Mouse (Mus musculus) hindbrain, embryonic 12.5 days (tissue): ENCODE data around the gene Trat1. TPM values are rescaled to one million over a fixed set of nuclear protein-coding genes. Genes with fewer than 3 reads are reported as not detected.

Experiments
- ATAC-seq: fragments of 200-750 bp; cut with Nextera tagmentation; 2 replicates; pipeline ENCODE4 v1.8.0; 2017; ENCODE audit warnings: moderate TSS enrichment; ENCODE audit not compliant: low FRiP score
- H3K27ac ChIP-seq: fragments of 300-500 bp; sonication (generic); 2 replicates; pipeline ENCODE4 v1.5.1; 2016; ENCODE audit warnings: mild to moderate bottlenecking
- H3K27me3 ChIP-seq: fragments of 300-500 bp; sonication (generic); 2 replicates; pipeline ENCODE4 v1.6.1; 2016; ENCODE audit warnings: mild to moderate bottlenecking
- H3K36me3 ChIP-seq: fragments of 300-500 bp; sonication (generic); 2 replicates; pipeline ENCODE4 v1.6.1; 2016; ENCODE audit warnings: mild to moderate bottlenecking
- H3K4me1 ChIP-seq: fragments of 300-500 bp; sonication (generic); 2 replicates; pipeline ENCODE4 v1.6.1; 2016
- H3K4me2 ChIP-seq: fragments of 300-500 bp; sonication (generic); replicated peaks from 2 replicates; pipeline ENCODE4 v1.6.1; 2016; ENCODE audit warnings: mild to moderate bottlenecking
- H3K4me3 ChIP-seq: fragments of 300-500 bp; sonication (generic); 2 replicates; pipeline ENCODE4 v1.5.1; 2016; ENCODE audit warnings: mild to moderate bottlenecking
- H3K9ac ChIP-seq: fragments of 300-500 bp; sonication (generic); 2 replicates; pipeline ENCODE4 v1.6.1; 2016; ENCODE audit warnings: mild to moderate bottlenecking, moderate library complexity
- H3K9me3 ChIP-seq: fragments of 300-500 bp; sonication (generic); replicated peaks from 2 replicates; pipeline ENCODE4 v1.6.1; 2016; ENCODE audit warnings: mild to moderate bottlenecking
- WGBS: fragments of 180-500 bp; shearing (Covaris S2); methylation state at CpG from one replicate; pipeline ENCODE4 v1.1.7; 2016; 5-methylcytosine and 5-hydroxymethylcytosine counted together
- polyA plus RNA-seq: library from polyadenylated mRNA; unstranded; fragments of >200 nt; fragmentation: Nextera tagmentation; extraction: Ambion mirVana; gene quantifications from 2 replicates; pipeline ENCODE4 v1.2.1, GENCODE M21; 2016

Trat1 gene
- polyA plus RNA-seq = not detected in 2 replicates

- Histone ChIP-seq H3K4me1 (no peaks in the 10 kb centered on the region), H3K4me2 (no peak within 1 kb of the TSS), H3K9me3 (no peaks in the 10 kb centered on the region), H3K9ac (no peak within 1 kb of the TSS), H3K36me3 (no peaks in the 10 kb centered on the region), H3K4me3 (no peak within 1 kb of the TSS), H3K27ac (no peak within 1 kb of the TSS), H3K27me3 (no peaks in the 10 kb centered on the region)
- no peak for ATAC-seq
- 87% methylated on average over 3 of the region's 3 CpGs for WGBS
These were observed at the start of gene Trat1 for GRCm38 (mm10) chr16:48771971-48772445. Gene Trat1 (minus strand): TSS chr16:48772021.

GRCm38 (mm10) chr16:48818524-48818923, 46.7 kb upstream of the Trat1 start:
- WGBS = 93% methylated on average over 6 of the region's 6 CpGs

GRCm38 (mm10) chr16:48816695-48817094, 44.9 kb upstream of the Trat1 start, which contains the start of gene Retnlb:
Gene Retnlb (plus strand): TSS chr16:48816856.
- H3K27ac ChIP-seq = no peak within 1 kb of the TSS
- H3K4me1 ChIP-seq = no peaks in the 10 kb centered on the region
- H3K36me3 ChIP-seq = no peaks in the 10 kb centered on the region
- no peak for ATAC-seq
- H3K9ac ChIP-seq = no peak within 1 kb of the TSS
- no peak within 1 kb of the TSS for H3K4me2 ChIP-seq
- no peak within 1 kb of the TSS for H3K4me3 ChIP-seq
- H3K9me3 ChIP-seq = no peaks in the 10 kb centered on the region
- 100% methylated on average over 2 of the region's 2 CpGs for WGBS
- H3K27me3 ChIP-seq = no peaks in the 10 kb centered on the region

More at GRCm38 (mm10) chr16:48818524-48818923, 46.7 kb upstream of the Trat1 start:
- ATAC-seq = no peak
- Histone ChIP-seq H3K9me3 (no peaks in the 10 kb centered on the region), H3K27ac (no peak overlapping the region), H3K4me3 (no peak overlapping the region), H3K36me3 (no peaks in the 10 kb centered on the region), H3K4me2 (no peak overlapping the region), H3K27me3 (no peaks in the 10 kb centered on the region), H3K4me1 (no peaks in the 10 kb centered on the region), H3K9ac (no peak overlapping the region)

- WGBS = 84% methylated on average over 7 of the region's 7 CpGs
- H3K4me2 ChIP-seq = no peak overlapping the region
- H3K9me3 ChIP-seq = no peaks in the 10 kb centered on the region
These were observed 40.1 kb upstream of the Trat1 start for GRCm38 (mm10) chr16:48811881-48812436.

GRCm38 (mm10) chr16:48809374-48809773, 37.6 kb upstream of the Trat1 start:
- Histone ChIP-seq H3K4me2 (no peak overlapping the region), H3K9me3 (no peaks in the 10 kb centered on the region), H3K36me3 (no peaks in the 10 kb centered on the region), H3K27me3 (no peaks in the 10 kb centered on the region), H3K9ac (no peak overlapping the region), H3K4me1 (no peaks in the 10 kb centered on the region), H3K4me3 (no peak overlapping the region), H3K27ac (no peak overlapping the region)
- no peak for ATAC-seq
- 65% methylated on average over 2 of the region's 2 CpGs for WGBS

More at GRCm38 (mm10) chr16:48811881-48812436, 40.1 kb upstream of the Trat1 start:
- Histone ChIP-seq H3K4me1 (no peaks in the 10 kb centered on the region), H3K4me3 (no peak overlapping the region), H3K9ac (no peak overlapping the region), H3K36me3 (no peaks in the 10 kb centered on the region), H3K27me3 (no peaks in the 10 kb centered on the region), H3K27ac (no peak overlapping the region)
- no peak for ATAC-seq

- H3K4me3 ChIP-seq = no peak overlapping the region
- ATAC-seq = no peak
These were observed 34.7 kb upstream of the Trat1 start for GRCm38 (mm10) chr16:48806521-48806920.

GRCm38 (mm10) chr16:48805412-48805811, 33.6 kb upstream of the Trat1 start:
- ATAC-seq = no peak
- Histone ChIP-seq H3K4me3 (no peak overlapping the region), H3K4me1 (no peaks in the 10 kb centered on the region), H3K36me3 (no peaks in the 10 kb centered on the region), H3K27me3 (no peaks in the 10 kb centered on the region), H3K27ac (no peak overlapping the region), H3K9ac (no peak overlapping the region), H3K9me3 (no peaks in the 10 kb centered on the region), H3K4me2 (no peak overlapping the region)
- 96% methylated on average over 1 of the region's 1 CpGs for WGBS

More at GRCm38 (mm10) chr16:48806521-48806920, 34.7 kb upstream of the Trat1 start:
- H3K4me1 ChIP-seq = no peaks in the 10 kb centered on the region
- no peaks in the 10 kb centered on the region for H3K36me3 ChIP-seq
- H3K27me3 ChIP-seq = no peaks in the 10 kb centered on the region
- no peak overlapping the region for H3K27ac ChIP-seq
- no peaks in the 10 kb centered on the region for H3K9me3 ChIP-seq
- H3K9ac ChIP-seq = no peak overlapping the region
- WGBS = 84% methylated on average over 1 of the region's 1 CpGs
- no peak overlapping the region for H3K4me2 ChIP-seq

- Histone ChIP-seq H3K9me3 (no peaks in the 10 kb centered on the region), H3K27ac (no peak overlapping the region), H3K36me3 (no peaks in the 10 kb centered on the region), H3K9ac (no peak overlapping the region), H3K4me2 (no peak overlapping the region), H3K27me3 (no peaks in the 10 kb centered on the region), H3K4me3 (no peak overlapping the region), H3K4me1 (no peaks in the 10 kb centered on the region)
- 92% methylated on average over 2 of the region's 2 CpGs for WGBS
- ATAC-seq = no peak
These were observed 29.1 kb upstream of the Trat1 start for GRCm38 (mm10) chr16:48800906-48801305.

GRCm38 (mm10) chr16:48799470-48799869, 27.6 kb upstream of the Trat1 start:
- H3K27ac ChIP-seq = no peak overlapping the region
- 86% methylated on average over 3 of the region's 3 CpGs for WGBS
- H3K4me2 ChIP-seq = no peak overlapping the region
- H3K4me1 ChIP-seq = no peaks in the 10 kb centered on the region
- H3K27me3 ChIP-seq = no peaks in the 10 kb centered on the region
- no peak overlapping the region for H3K4me3 ChIP-seq
- H3K9me3 ChIP-seq = no peaks in the 10 kb centered on the region
- H3K9ac ChIP-seq = no peak overlapping the region
- no peak for ATAC-seq
- H3K36me3 ChIP-seq = no peaks in the 10 kb centered on the region

GRCm38 (mm10) chr16:48798285-48798684, 26.5 kb upstream of the Trat1 start:
- Histone ChIP-seq H3K36me3 (no peaks in the 10 kb centered on the region), H3K4me1 (no peaks in the 10 kb centered on the region), H3K9me3 (no peaks in the 10 kb centered on the region), H3K4me2 (no peak overlapping the region), H3K9ac (no peak overlapping the region), H3K4me3 (no peak overlapping the region), H3K27ac (no peak overlapping the region), H3K27me3 (no peaks in the 10 kb centered on the region)
- no peak for ATAC-seq
- whole genome bisulfite sequencing = 88% methylated on average over 3 of the region's 3 CpGs

GRCm38 (mm10) chr16:48788704-48789185, 16.9 kb upstream of the Trat1 start:
- H3K4me2 ChIP-seq = no peak overlapping the region
- ATAC-seq = no peak
- H3K27me3 ChIP-seq = no peaks in the 10 kb centered on the region
- no peaks in the 10 kb centered on the region for H3K4me1 ChIP-seq
- no peaks in the 10 kb centered on the region for H3K9me3 ChIP-seq
- no peak overlapping the region for H3K4me3 ChIP-seq
- no peak overlapping the region for H3K27ac ChIP-seq
- WGBS = 86% methylated on average over 4 of the region's 4 CpGs
- H3K9ac ChIP-seq = no peak overlapping the region
- no peaks in the 10 kb centered on the region for H3K36me3 ChIP-seq

GRCm38 (mm10) chr16:48786258-48786657, 14.4 kb upstream of the Trat1 start:
- Histone ChIP-seq H3K4me2 (no peak overlapping the region), H3K27me3 (no peaks in the 10 kb centered on the region), H3K36me3 (no peaks in the 10 kb centered on the region), H3K9ac (no peak overlapping the region), H3K4me1 (no peaks in the 10 kb centered on the region), H3K9me3 (no peaks in the 10 kb centered on the region), H3K4me3 (no peak overlapping the region), H3K27ac (no peak overlapping the region)
- no peak for ATAC-seq
- 82% methylated on average over 3 of the region's 3 CpGs for WGBS

- Histone ChIP-seq H3K27ac (no peak overlapping the region), H3K9ac (no peak overlapping the region), H3K4me3 (no peak overlapping the region), H3K4me1 (no peaks in the 10 kb centered on the region), H3K9me3 (no peaks in the 10 kb centered on the region), H3K27me3 (no peaks in the 10 kb centered on the region), H3K36me3 (no peaks in the 10 kb centered on the region), H3K4me2 (no peak overlapping the region)
- ATAC-seq = no peak
- 53% methylated on average over 2 of the region's 2 CpGs for WGBS
These were observed 5.4 kb upstream of the Trat1 start for GRCm38 (mm10) chr16:48777254-48777653.
